Mouse (Mus musculus): Measurements from ENCODE around the gene Gna15. TPM values are rescaled to one million over a fixed set of nuclear protein-coding genes. Genes with fewer than 3 reads are reported as not detected.

The Gna15 gene
- polyA plus RNA-seq, 1 experiment from 2014 or later, result 1.7 TPM

DNA sequence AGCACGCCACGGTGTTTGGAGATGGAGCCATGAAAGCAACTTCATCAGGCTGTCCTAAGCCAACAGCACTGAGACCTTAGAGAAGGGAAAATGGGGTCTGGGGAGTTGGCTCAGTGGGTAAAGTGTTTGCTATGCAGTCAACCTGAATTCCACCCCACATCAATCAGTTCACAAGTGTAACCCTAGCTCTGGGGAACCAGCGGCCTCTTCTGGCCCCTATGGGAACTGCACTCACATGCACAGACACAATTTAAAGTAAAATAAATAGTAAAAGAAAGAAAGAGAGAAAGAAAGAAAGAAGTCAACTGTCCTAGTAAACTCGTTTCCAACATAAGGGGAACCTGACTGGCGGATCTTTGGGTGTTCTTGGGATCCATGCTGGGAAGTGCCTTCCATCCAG, 10.2 kb downstream of the Gna15 start:
- H3K27me3 ChIP-seq, result peaks cover 37% of the 10 kb centered on the region
- WGBS, result 83% methylated on average over 5 of the region's 5 CpGs
- H3K27ac ChIP-seq, result no peak overlapping the region

DNA sequence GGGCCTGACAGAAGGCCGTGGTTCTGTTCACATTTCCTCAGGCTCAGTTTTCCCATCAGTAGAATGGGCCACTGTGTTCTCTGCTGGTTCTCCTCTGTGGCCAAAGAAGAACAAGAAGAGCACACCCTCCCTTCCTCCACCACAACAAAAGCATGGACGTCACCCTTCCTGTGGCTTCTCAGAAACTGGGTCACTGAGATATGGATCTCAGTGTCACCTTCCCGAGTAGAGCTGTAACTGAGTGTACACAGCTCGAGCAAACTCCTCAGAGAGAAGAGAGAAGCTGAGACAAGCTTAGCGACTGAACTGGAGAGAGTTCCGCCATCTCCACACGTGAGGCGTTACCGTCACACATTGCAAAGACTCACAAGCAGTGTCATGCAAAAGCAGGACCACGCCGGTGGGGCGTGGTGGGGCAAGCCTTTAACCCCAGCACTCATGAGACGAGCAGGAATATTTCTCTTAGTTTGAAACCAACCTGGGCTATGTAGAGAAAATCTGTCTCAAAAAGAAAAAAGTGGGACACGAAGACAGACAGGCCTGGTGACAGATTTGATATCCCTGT, 13.7 kb downstream of the Gna15 start:
- WGBS, result 84% methylated on average over 14 of the region's 14 CpGs
- no peak for ATAC-seq (ENCODE audit: low FRiP score)
- Histone ChIP-seq H3K27ac (no peak overlapping the region), H3K9ac (no peak overlapping the region), H3K36me3 (no peaks in the 10 kb centered on the region), H3K27me3 (peaks cover 28% of the 10 kb centered on the region), H3K4me1 (replicated peaks) (no peaks in the 10 kb centered on the region), H3K9me3 (peaks cover 5% of the 10 kb centered on the region; the same call in 1 of the 2 replicates), H3K4me3 (no peak overlapping the region), H3K4me2 (no peak overlapping the region)

More for the DNA sequence above, 10.2 kb downstream of the Gna15 start:
- ATAC-seq (ENCODE audit: low FRiP score), result no peak
- no peaks in the 10 kb centered on the region for H3K4me1 ChIP-seq (replicated peaks)
- H3K36me3 ChIP-seq, result no peaks in the 10 kb centered on the region
- H3K9me3 ChIP-seq, result peaks cover 5% of the 10 kb centered on the region; the same call in 1 of the 2 replicates
- no peak overlapping the region for H3K9ac ChIP-seq
- no peak overlapping the region for H3K4me3 ChIP-seq
- H3K4me2 ChIP-seq, result no peak overlapping the region

DNA sequence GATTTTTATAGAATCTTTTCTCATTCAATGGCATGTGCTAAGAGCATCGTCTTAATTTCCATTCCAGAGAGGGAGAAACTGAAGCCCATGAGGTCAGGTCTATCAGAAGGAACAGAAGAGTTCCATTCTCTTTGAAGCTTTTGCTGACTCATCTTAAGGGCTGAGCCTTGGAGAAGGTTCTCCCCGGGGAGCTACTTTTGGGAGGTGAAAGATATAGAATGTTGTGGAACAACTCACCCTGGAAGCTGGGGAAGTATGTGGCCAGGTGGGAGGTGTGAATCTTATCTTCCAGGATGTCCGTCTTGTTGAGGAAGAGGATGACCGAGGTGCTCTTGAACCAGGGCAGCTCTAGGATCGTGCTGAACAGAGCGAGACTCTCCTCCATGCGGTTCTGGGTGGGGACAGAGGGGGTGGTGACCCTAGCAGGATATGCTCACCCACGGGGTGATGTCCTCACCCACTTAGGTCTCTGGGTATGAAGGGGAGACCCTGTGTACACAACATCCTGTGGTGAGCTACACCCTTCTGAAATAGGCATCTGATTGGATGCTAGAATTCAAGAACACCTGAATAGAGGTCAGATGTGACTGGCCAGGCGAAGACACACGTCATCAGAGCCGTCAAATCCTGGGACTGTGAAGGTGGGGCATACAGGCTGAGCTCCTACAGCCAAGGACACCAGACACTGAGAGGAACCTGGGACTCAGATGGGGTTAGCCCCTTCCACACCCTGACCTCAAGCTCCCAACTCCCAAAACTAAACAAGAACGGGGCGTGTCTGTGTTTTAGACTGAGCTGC, 16.1 kb downstream of the Gna15 start:
- no peak for ATAC-seq (ENCODE audit: low FRiP score)

DNA sequence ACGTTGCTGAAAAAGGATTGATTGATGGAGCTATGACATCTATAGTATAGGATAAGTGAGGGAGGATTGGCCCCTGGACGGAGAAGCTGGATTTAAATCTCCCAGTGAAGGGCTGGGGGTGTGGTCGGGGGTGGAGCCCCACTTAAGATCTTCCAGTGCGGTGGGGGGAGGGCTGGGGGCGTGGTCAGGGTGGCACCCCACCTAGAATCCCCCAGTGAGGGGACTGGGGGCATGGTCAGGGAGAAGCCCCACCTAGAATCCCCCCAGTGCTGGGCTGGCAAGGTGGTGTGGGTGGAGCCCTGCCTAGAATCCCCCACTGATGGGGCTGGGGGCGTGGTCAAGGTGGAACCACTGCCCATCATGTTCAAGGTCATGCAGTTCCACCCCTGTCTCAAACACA, 16.9 kb downstream of the Gna15 start:
- Histone ChIP-seq H3K9ac (no peak overlapping the region), H3K9me3 (no peaks in the 10 kb centered on the region), H3K4me2 (no peak overlapping the region), H3K36me3 (no peaks in the 10 kb centered on the region), H3K4me3 (no peak overlapping the region), H3K27ac (no peak overlapping the region), H3K27me3 (peaks cover 28% of the 10 kb centered on the region), H3K4me1 (replicated peaks) (0 out of 2 replicates have a peak, but pooled peaks cover 3% of the 10 kb centered on the region)
- WGBS, result 42% methylated on average over 6 of the region's 6 CpGs
- no peak for ATAC-seq (ENCODE audit: low FRiP score)

More for the DNA sequence above, 16.1 kb downstream of the Gna15 start:
- Histone ChIP-seq H3K9me3 (no peaks in the 10 kb centered on the region), H3K36me3 (no peaks in the 10 kb centered on the region), H3K4me1 (replicated peaks) (0 out of 2 replicates have a peak, but pooled peaks cover 1% of the 10 kb centered on the region), H3K4me2 (no peak overlapping the region), H3K9ac (no peak overlapping the region), H3K27ac (no peak overlapping the region), H3K4me3 (no peak overlapping the region), H3K27me3 (peaks cover 35% of the 10 kb centered on the region)
- 77% methylated on average over 13 of the region's 13 CpGs for WGBS

DNA sequence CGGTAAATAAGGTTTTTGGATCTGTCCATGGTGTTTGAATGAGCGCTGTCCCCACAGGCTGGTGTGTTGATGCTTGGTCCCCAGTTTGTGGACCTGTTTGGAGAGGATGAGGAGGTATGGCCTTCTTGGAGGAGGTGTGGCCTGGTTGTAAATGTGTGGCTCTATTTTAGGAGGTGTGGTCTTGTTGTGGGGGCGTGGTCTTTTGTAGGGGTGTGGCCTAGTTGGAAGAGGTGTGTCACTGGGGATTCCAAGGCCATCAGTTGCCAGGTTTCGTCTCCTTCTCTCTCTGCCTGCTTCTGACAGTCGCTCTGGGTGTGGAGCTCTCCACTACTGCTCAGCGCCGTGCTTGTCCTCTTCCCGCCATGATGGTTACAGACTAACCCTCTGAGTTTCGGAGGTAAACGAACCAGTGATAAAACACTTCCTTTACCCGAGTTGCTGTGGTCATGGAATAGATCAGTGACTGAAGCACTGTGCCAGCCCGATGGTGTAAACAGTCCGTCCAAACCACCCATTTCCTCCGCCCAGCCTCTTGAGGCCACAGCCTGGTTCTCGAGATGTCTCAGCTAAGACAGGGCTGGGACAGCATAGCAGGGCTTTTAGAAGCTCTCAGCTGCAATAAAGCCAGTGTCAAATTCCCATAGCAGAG, 18.9 kb downstream of the Gna15 start:
- Histone ChIP-seq H3K27me3 (peaks cover 18% of the 10 kb centered on the region), H3K9me3 (no peaks in the 10 kb centered on the region), H3K36me3 (no peaks in the 10 kb centered on the region), H3K4me2 (no peak overlapping the region), H3K27ac (no peak overlapping the region), H3K4me1 (replicated peaks) (0 out of 2 replicates have a peak, but pooled peaks cover 3% of the 10 kb centered on the region), H3K4me3 (no peak overlapping the region), H3K9ac (no peak overlapping the region)
- ATAC-seq (ENCODE audit: low FRiP score), result no peak
- 80% methylated on average over 15 of the region's 15 CpGs for WGBS

DNA sequence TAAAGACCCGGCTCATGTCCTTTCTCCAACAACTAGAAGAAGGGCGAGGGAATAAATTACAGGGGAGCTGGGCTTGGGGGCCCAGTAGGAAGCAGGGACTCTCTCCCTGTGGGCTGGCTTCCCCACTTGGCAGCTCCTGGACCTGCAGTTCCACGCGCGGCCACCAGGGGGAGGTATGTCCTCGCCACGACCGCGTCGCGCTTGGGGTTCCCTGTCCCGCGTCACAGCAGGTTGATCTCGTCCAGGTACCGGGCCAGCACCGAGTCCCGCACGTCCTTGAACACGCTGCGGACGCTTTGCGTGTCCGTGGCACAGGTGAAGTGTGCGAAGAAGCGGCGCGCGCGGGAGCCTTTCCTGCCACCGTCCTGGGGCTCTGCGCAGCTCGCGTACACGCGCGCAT, 21.4 kb downstream of the Gna15 start:
- Histone ChIP-seq H3K4me3 (peak overlapping the region; percentile 41), H3K27ac (no peak overlapping the region), H3K9ac (peak overlapping the region; percentile 67), H3K36me3 (no peaks in the 10 kb centered on the region), H3K4me1 (replicated peaks) (peaks cover 6% of the 10 kb centered on the region), H3K9me3 (no peaks in the 10 kb centered on the region), H3K4me2 (peak overlapping the region; percentile 64), H3K27me3 (peaks cover 14% of the 10 kb centered on the region)
- WGBS, result 10% methylated on average over 36 of the region's 36 CpGs
- peak; percentile 18 for ATAC-seq (ENCODE audit: low FRiP score)

DNA sequence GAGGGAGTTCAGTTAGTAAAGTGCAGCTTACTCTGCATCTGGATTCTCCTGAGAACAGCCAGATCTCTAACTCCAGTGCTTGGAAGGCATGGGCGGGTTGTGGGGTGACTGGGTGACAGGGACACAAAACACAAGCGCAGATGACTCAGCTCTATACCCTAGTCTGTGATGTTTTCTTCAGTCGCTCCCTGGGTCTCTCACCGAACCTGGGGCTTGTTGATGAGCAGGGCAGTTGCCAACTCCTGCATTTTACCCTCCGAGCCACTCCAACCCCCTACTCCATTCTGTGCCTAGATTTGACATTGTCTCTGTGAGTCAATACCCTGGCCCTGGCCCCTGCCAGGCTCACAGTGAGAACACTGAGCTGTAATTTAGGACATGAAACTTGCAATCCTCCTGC, 22.2 kb downstream of the Gna15 start:
- WGBS, result 91% methylated on average over 5 of the region's 5 CpGs
- no peak overlapping the region for H3K4me3 ChIP-seq

DNA sequence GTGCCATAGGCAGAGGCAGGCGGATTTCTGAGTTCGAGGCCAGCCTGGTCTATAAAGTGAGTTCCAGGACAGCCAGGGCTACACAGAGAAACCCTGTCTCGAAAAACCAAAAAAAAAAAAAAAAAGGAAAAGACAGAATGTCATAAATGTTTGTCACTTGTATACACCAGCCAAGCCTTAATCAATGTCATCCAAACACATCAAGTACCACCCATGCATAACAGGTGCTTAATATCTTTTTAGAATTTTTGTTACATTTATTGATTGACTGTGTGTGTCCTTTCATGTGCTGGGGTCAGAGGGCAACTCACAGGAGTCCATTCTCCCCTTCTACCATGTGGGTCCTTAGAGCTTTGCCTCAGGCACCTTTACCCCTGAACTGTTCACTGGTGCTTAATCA, 24.0 kb downstream of the Gna15 start, which contains the start of gene S1pr4:
Gene S1pr4, minus strand, starts transcription at position 101 of the 400 bp plus-strand sequence.
- H3K4me3 ChIP-seq, result no peak within 1 kb of the TSS
- ATAC-seq (ENCODE audit: low FRiP score), result no peak
- H3K27ac ChIP-seq, result no peak within 1 kb of the TSS
- no peak within 1 kb of the TSS for H3K4me2 ChIP-seq
- no peaks in the 10 kb centered on the region for H3K36me3 ChIP-seq
- peaks cover 22% of the 10 kb centered on the region for H3K4me1 ChIP-seq (replicated peaks)
- H3K27me3 ChIP-seq, result peaks cover 14% of the 10 kb centered on the region
- WGBS, result 88% methylated on average over 3 of the region's 3 CpGs
- H3K9me3 ChIP-seq, result no peaks in the 10 kb centered on the region
- H3K9ac ChIP-seq, result peak within 1 kb of the TSS; percentile 19; the same call in 1 of the 2 replicates

More for the DNA sequence above, 22.2 kb downstream of the Gna15 start:
- H3K9ac ChIP-seq, result no peak overlapping the region
- peaks cover 14% of the 10 kb centered on the region for H3K4me1 ChIP-seq (replicated peaks)
- no peak overlapping the region for H3K4me2 ChIP-seq
- no peaks in the 10 kb centered on the region for H3K36me3 ChIP-seq
- H3K27ac ChIP-seq, result no peak overlapping the region
- ATAC-seq (ENCODE audit: low FRiP score), result no peak
- no peaks in the 10 kb centered on the region for H3K9me3 ChIP-seq
- H3K27me3 ChIP-seq, result peaks cover 14% of the 10 kb centered on the region

DNA sequence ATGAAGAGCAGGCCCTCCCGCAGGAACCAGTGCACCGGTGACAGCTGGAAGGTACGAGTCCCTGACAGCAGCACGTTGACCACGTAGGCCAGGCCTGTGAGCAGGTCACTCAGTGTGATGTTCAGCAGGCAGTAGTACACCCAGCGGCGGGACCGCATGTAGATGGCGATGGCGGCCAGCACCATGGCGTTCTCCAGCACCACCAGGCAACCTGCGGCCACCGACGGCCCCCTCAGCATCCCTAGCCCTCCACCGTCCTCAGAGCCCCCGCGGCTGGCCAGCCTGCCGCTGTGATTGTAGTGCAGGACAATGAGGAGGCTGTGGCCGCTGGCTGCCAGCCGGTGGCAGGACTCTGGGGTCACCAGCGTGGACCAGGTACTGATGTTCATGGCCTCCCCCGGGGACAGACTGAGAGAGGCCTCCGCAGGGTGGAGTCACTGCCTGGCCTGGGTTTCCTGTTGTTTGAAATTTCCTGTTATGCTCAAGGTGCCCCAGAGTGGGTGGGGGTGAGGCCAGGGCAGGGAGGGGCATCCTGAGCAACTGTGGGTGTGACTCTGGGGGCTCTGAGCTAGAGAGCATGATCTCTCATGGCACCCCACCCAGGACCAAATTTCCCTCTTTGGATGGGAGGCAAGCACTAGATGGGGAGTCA, 24.6 kb downstream of the Gna15 start:
- ATAC-seq (ENCODE audit: low FRiP score), result no peak
- Histone ChIP-seq H3K4me2 (no peak overlapping the region), H3K4me1 (replicated peaks) (peaks cover 28% of the 10 kb centered on the region), H3K4me3 (no peak overlapping the region), H3K9me3 (no peaks in the 10 kb centered on the region), H3K9ac (peak overlapping the region; percentile 19; the same call in 1 of the 2 replicates), H3K27me3 (peaks cover 14% of the 10 kb centered on the region), H3K36me3 (no peaks in the 10 kb centered on the region), H3K27ac (no peak overlapping the region)
- 73% methylated on average over 23 of the region's 23 CpGs for WGBS

DNA sequence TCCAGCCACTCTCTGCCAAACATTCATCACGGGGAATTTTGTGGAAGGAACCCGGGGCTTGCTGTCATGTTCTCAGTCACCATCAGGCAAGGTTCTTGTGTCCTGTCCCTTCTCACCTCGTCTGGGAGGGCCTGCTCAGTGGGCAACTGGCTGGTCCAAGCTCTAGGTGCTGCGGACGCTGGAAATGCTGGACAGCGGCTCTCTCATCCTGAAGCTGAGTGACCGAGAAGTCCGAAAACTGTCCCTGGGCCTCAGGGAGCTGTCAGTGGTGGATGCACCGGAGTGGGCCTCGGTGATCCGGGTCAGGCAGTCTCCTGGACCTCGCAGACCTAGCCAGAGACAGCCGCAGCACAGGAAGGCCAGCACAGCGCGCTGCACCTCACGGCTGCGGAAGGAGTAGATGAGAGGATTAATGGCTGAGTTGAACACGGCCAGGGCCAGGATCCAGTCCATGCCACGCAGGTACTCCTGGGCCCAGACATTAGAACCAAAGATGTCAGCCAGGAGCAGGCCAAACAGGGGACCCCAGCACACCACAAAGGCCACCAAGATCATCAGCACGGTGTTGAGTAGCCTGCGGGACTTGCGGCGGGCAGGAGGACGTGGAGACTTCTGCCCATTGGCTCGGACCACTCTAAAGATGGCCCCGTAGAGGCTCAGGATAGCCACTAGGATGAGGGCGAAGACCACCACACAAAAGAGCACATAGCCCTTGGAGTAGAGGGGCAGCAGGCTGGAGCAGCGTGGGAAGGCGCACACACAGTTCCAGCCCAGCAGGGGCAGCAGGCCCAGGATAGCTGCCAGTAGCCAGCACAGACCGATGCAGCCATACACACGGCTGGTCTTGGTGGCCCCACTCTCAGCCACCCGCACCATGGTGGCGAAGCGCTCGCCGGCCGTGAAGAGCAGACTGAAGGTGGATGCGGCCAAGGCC, 25.4 kb downstream of the Gna15 start:
- Histone ChIP-seq H3K36me3 (no peaks in the 10 kb centered on the region), H3K9me3 (no peaks in the 10 kb centered on the region), H3K9ac (peak overlapping the region; percentile 55; the same call in 1 of the 2 replicates), H3K4me2 (no peak overlapping the region), H3K4me3 (no peak overlapping the region), H3K27me3 (peaks cover 8% of the 10 kb centered on the region), H3K27ac (no peak overlapping the region), H3K4me1 (replicated peaks) (peaks cover 35% of the 10 kb centered on the region)
- no peak for ATAC-seq (ENCODE audit: low FRiP score)
- WGBS, result 88% methylated on average over 38 of the region's 38 CpGs
